Mouse (Mus musculus) midbrain, embryonic 10.5 days (tissue): Measurements from ENCODE around the gene Plekhf1. TPM values are rescaled to one million over a fixed set of nuclear protein-coding genes. Genes with fewer than 3 reads are reported as not detected.

Source experiments
- DNase-seq: peaks from one replicate; pipeline ENCODE4 v3.0.0-alpha.2; 2017; ENCODE audit warnings: low spot score
- H3K27ac ChIP-seq: fragments of 300-500 bp; sonication (generic); replicated peaks from 2 replicates; pipeline ENCODE4 v1.5.1; 2016; ENCODE audit warnings: mild to moderate bottlenecking
- H3K27me3 ChIP-seq: fragments of 300-500 bp; sonication (generic); 2 replicates; pipeline ENCODE4 v1.6.1; 2016; ENCODE audit warnings: low read depth, mild to moderate bottlenecking; ENCODE audit not compliant: poor library complexity, severe bottlenecking
- H3K36me3 ChIP-seq: fragments of 300-500 bp; sonication (generic); 2 replicates; pipeline ENCODE4 v1.6.1; 2016; ENCODE audit warnings: mild to moderate bottlenecking, moderate library complexity
- H3K4me1 ChIP-seq: fragments of 300-500 bp; sonication (generic); 2 replicates; pipeline ENCODE4 v1.6.1; 2016
- H3K4me3 ChIP-seq: fragments of 300-500 bp; sonication (generic); 2 replicates; pipeline ENCODE4 v1.5.1; 2016; ENCODE audit warnings: mild to moderate bottlenecking, moderate library complexity
- H3K9me3 ChIP-seq: fragments of 300-500 bp; sonication (generic); replicated peaks from 2 replicates; pipeline ENCODE4 v1.6.1; 2016; ENCODE audit warnings: mild to moderate bottlenecking
- WGBS: fragments of 180-500 bp; shearing (Covaris S2); methylation state at CpG from one replicate; pipeline ENCODE4 v1.1.7; 2016; 5-methylcytosine and 5-hydroxymethylcytosine counted together
- polyA plus RNA-seq: library from polyadenylated mRNA; unstranded; fragments of >200 nt; fragmentation: Nextera tagmentation; extraction: Ambion mirVana; gene quantifications from 2 replicates; pipeline ENCODE4 v1.2.1, GENCODE M21; 2016

The Plekhf1 gene
- polyA plus RNA-seq, 1 experiment from 2014 or later: 2.6 TPM

DNA sequence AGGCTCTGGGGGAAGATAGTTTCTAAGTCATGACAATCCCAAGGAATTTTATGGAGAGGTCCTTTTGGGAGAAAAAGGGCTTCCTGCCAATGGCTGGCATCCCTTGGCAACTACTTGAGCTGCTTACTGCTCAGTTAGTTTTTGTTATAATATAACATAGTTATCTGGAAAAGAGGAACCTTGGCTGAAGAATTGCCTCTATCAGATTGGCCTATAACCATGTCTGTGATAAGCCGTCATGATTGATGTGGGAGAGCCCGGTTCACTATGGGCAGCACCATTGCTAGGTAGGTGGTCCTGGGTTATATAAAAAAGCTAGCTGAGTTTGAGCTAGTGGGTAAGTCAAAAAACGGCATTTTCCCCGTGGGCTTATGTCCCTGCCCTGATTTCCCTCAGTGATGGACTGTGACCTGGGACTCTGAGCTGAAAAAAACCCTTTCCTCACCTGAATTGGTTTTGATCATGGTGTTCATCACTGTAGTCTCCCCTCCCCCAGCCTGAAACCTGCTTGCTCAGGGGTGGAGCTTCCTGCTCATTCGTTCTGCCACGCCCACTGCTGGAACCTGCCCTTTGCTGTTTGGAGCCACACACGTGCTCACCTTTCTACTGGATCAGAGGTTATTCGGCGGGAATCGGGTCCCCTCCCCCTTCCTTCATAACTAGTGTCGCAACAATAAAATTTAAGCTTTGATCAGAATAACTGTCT lies 8.7 kb upstream of the Plekhf1 start:
- H3K9me3 ChIP-seq: no peaks in the 10 kb centered on the region
- H3K27ac ChIP-seq: no peak overlapping the region
- no peak for DNase-seq
- WGBS: 55% methylated on average over 11 of the region's 11 CpGs
- H3K4me3 ChIP-seq: no peak overlapping the region
- no peaks in the 10 kb centered on the region for H3K4me1 ChIP-seq
- H3K27me3 ChIP-seq: no peaks in the 10 kb centered on the region
- H3K36me3 ChIP-seq: no peaks in the 10 kb centered on the region

DNA sequence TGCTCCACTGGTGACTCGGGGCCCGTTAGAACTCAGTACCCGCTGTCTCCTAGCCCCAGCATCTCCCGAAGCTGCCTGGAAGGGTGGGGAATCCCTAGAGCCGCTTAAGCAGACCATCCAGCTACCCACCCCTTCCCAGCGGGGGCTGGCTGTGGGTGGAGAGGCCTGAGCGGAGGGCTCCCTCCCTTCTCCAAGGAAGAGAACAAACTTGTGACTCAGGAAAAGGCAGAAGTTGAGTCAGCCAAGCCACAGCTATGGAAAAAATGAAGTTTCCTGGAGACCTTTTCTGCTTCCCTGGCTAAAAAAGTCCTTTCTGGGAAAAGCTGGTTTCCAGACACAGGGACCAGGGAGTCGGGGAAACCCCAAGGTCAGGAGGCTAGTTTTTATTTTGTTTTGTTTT lies 2.5 kb upstream of the Plekhf1 start:
- Histone ChIP-seq H3K9me3 (no peaks in the 10 kb centered on the region), H3K4me1 (peaks cover 21% of the 10 kb centered on the region), H3K36me3 (no peaks in the 10 kb centered on the region), H3K27ac (no peak overlapping the region), H3K27me3 (peaks cover 27% of the 10 kb centered on the region), H3K4me3 (no peak overlapping the region)
- DNase-seq: no peak
- 19% methylated on average over 8 of the region's 8 CpGs for WGBS

DNA sequence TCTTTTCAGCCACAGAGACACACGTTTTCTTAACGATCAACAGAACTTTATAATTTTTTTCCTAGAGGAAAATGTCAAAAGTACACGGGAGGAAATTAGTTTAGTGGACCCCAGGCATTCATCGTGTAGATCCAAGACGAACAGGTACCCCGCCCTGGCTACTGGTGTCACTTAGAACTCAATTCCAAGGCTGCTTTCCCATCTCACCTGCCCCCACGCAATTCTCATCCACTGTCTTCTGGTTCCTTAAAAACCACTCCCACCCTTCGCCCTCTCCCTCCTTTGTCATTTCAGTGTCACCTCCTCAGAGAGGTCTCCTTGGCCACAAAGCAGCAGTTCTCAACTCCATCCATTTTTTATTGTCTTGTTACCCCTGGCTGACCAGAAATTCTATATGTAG lies 513 bp upstream of the Plekhf1 start:
- Histone ChIP-seq H3K9me3 (no peaks in the 10 kb centered on the region), H3K27me3 (peaks cover 27% of the 10 kb centered on the region), H3K36me3 (no peaks in the 10 kb centered on the region), H3K4me1 (peaks cover 21% of the 10 kb centered on the region), H3K27ac (peak overlapping the region; percentile 79; the same call in 1 of the 2 replicates), H3K4me3 (peak overlapping the region; percentile 70)
- 18% methylated on average over 8 of the region's 8 CpGs for WGBS
- DNase-seq: no peak

DNA sequence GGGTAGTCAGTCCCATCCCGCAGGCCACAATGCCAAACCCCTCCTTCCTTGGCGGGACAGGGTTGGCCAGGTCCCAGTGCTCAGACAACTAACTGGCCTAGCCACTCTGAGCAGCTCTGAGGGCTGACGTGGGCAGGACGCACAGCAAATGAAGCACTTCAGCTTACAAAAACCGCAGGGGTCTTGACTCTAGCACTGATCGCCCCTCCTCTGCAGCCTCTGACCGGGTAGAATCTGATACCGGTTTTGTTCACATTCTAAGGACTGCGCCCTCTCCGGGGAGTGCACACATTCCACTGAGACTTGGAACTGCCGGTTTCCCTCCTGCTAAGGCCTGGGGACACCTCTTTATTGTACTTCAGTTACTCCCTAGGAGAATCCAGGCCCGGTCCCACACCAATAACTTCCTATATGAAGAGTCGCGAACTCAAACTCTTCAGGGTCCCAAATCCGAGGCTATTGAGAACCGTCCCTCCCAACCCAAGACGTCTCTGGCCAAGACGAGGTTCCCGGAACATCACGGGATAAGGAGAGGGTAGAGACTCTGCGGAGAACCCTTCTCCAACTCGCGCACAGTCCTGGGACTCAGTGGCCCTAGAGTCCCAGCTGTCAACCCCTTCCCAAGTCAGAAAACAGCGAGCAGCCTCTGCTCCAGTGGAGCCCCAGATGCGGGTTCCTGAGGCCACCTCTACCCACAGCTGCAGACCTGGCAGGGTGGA lies 476 bp downstream of the Plekhf1 start:
- peaks cover 21% of the 10 kb centered on the region for H3K4me1 ChIP-seq
- under 1% methylated on average over 25 of the region's 25 CpGs for WGBS
- peak overlapping the region; percentile 70 for H3K4me3 ChIP-seq
- H3K36me3 ChIP-seq: no peaks in the 10 kb centered on the region
- peak; percentile 64 for DNase-seq
- no peaks in the 10 kb centered on the region for H3K9me3 ChIP-seq
- H3K27me3 ChIP-seq: peaks cover 27% of the 10 kb centered on the region
- H3K27ac ChIP-seq: peak overlapping the region; percentile 79

DNA sequence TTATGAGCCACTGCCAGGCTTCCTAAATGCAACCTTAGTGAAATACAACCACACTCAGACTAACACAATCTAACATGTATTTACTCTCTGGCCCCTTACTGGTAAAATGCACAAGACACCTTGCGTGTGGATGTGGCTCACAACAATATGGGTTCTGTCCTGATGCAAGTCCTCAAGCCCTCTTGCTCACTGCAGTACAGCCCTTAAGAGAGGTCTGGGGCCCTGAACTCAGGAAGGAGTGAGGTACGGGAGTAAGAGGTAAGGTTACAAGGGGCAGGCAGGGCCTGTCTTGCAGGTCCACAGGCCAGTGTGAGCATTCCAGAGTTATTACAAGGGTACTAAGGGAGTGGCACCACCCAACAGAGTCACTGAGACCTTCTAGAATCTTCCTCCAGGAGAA lies 1.6 kb downstream of the Plekhf1 start:
- Histone ChIP-seq H3K27me3 (peaks cover 27% of the 10 kb centered on the region), H3K36me3 (peaks cover 5% of the 10 kb centered on the region; the same call in 1 of the 2 replicates), H3K9me3 (no peaks in the 10 kb centered on the region), H3K4me1 (peaks cover 21% of the 10 kb centered on the region), H3K27ac (no peak overlapping the region), H3K4me3 (no peak overlapping the region)
- no peak for DNase-seq
- WGBS: 86% methylated on average over 2 of the region's 2 CpGs

DNA sequence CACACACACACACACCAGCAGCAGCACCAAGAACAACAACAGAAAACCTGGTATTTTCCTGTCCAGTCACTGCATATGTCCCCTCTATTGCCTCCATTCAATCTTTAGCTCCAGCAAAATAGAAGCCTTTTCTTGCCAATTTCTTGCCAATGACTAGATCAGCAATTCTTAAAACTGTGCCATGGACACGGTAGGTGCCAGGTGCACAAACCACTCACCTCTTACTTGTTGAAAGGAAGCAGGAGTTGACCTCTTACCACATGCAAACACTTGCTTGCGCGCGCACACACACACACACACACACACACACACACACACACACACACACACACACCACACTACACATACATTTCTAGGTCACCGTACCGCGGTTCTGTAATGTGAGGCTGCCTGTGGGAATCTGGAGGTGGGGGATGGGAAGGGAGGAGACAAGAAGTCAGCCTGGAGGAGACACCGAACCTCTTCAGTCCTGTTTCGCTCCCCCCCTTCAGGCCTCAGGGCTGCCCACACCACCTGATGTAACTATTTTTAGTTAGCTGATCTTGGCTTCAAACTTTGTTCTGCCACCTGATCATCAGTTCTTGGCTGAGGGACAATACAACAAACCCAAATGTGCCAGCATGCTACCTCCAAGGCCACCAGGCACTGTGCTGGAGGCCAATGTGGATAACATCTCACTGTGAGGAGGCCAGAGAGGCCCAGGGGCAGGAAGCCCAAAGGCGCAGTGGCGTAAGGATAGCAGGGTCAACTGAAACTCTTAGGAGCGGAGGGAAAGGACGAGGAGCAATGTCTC lies 3.0 kb downstream of the Plekhf1 start:
- Histone ChIP-seq H3K36me3 (peaks cover 11% of the 10 kb centered on the region; the same call in 1 of the 2 replicates), H3K4me1 (peaks cover 21% of the 10 kb centered on the region), H3K9me3 (no peaks in the 10 kb centered on the region), H3K27me3 (peaks cover 15% of the 10 kb centered on the region), H3K27ac (no peak overlapping the region), H3K4me3 (no peak overlapping the region)
- DNase-seq: no peak
- WGBS: 89% methylated on average over 13 of the region's 13 CpGs

DNA sequence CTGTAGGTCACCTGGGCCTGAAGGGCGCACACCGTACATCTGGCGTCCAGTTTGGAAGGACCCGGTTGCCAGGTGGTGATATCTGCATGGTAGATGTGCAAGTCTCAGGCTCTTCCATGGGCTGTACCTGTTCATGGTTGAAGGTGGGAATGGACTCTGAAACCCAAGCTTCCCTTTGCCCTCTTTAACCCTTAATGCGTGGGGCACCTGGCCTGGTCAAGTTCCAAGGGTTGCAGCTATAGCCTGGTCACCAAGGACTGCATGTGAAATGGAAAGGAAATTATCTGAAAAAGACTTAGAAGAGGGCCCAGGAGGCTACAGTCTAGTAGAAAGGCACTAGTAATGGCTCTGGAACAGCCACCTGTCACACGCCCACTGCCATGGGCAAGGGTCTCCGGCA lies 7.0 kb downstream of the Plekhf1 start:
- H3K9me3 ChIP-seq: no peaks in the 10 kb centered on the region
- H3K36me3 ChIP-seq: peaks cover 11% of the 10 kb centered on the region; the same call in 1 of the 2 replicates
- no peaks in the 10 kb centered on the region for H3K27me3 ChIP-seq
- H3K4me3 ChIP-seq: no peak overlapping the region
- no peak overlapping the region for H3K27ac ChIP-seq
- no peaks in the 10 kb centered on the region for H3K4me1 ChIP-seq
- DNase-seq: no peak
- 96% methylated on average over 7 of the region's 7 CpGs for WGBS

DNA sequence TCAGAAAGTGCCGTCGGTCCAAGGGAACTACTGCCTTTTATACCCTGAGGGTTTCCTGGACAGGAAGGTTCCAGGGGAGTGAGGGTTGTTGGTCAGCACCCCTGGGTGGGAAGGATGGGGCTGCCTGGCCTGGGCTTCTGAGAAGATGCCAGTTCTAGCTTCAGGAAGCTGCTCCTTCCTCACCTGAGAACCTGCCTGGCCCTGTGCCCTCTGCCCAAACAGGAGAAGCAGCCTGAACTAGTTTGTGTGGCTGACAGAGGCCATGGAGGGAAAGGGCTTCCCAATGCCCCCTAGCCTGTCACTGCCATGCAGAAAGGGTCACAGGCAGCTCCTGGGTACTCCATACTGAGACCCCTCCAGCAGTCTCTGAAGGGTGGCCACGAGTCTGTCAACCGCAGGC lies 8.3 kb downstream of the Plekhf1 start:
- WGBS: 90% methylated on average over 4 of the region's 4 CpGs
- no peak overlapping the region for H3K27ac ChIP-seq
- H3K9me3 ChIP-seq: no peaks in the 10 kb centered on the region
- DNase-seq: no peak
- no peaks in the 10 kb centered on the region for H3K4me1 ChIP-seq
- no peak overlapping the region for H3K4me3 ChIP-seq
- peaks cover 11% of the 10 kb centered on the region; the same call in 1 of the 2 replicates for H3K36me3 ChIP-seq
- H3K27me3 ChIP-seq: no peaks in the 10 kb centered on the region

DNA sequence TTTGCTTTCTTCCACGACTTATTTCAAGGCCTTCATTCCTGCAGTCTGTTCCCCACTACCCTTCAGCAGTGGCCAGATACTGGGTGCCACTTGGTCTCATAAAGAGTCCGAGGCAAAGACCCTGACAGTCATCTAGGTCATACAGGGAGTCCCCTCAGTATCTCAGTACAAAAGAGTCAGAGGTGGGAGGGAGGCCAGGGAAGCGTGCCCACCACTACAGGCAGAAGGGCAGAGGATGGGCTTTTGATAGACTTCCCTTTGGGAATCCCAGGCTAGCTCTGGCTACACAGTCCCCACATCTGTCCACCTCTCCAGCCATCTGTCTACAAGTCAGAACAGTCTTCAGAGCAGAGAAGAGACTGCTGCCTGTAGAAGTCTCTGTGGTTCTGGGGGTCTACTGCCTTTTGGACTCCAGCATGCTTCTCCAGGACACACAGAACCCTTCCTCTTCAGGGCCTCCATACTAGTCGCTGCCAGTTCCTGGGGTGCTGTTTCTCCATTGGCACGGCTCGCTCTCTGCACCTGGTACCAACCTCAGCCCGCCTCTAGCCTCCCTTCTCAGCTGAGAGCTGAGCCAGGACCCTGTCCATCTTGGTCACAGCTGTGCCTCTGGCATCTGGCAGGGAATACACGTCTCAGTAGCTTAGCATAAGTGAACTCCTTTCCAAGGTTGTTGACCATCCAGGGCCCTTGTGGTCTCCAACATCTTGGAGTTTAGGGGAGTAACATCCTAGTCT lies 9.0 kb downstream of the Plekhf1 start:
- WGBS: 78% methylated on average over 8 of the region's 8 CpGs
- H3K36me3 ChIP-seq: peaks cover 11% of the 10 kb centered on the region; the same call in 1 of the 2 replicates
- no peaks in the 10 kb centered on the region for H3K4me1 ChIP-seq
- no peaks in the 10 kb centered on the region for H3K27me3 ChIP-seq
- DNase-seq: no peak
- no peak overlapping the region for H3K4me3 ChIP-seq
- no peaks in the 10 kb centered on the region for H3K9me3 ChIP-seq
- no peak overlapping the region for H3K27ac ChIP-seq

DNA sequence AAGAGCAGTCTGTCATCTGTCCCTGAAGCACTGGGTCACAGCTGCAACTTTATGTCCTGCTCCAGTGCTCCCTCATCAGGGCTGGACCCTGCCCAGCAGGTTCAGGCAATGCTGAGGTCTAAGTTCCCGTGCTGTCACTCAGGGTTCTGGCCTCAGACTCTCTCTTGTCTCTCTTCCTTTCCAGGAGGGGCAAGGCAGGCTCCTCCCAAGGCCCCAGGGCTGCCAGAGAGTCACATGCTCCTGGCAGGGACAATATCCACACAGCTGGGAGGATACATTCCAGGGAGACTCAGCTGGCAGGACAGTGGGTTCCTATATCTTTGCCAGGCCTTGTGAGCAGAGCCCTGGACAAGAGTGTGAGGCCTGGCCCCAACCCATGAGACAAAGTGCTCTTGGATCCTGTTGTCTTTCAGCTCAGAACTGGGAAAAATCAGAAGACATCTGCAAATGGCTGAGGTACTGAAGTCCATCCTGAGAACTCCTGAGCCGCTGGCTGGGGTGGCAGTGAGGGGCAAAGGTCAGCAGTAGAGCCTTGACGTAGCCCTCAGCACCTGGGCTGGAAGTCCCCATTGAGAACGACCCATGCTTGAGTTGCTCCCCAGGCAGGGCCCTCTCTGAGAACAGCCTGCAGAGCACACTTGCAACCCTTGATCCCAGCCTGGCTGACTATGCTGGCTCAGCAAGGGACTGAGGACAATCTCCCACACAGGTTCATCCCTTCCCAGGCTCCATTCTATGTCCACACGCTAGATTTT lies 10.2 kb downstream of the Plekhf1 start:
- Histone ChIP-seq H3K27ac (no peak overlapping the region), H3K27me3 (no peaks in the 10 kb centered on the region), H3K36me3 (peaks cover 11% of the 10 kb centered on the region; the same call in 1 of the 2 replicates), H3K4me3 (no peak overlapping the region), H3K9me3 (no peaks in the 10 kb centered on the region), H3K4me1 (no peaks in the 10 kb centered on the region)
- WGBS: 65% methylated on average over 5 of the region's 5 CpGs
- DNase-seq: no peak

DNA sequence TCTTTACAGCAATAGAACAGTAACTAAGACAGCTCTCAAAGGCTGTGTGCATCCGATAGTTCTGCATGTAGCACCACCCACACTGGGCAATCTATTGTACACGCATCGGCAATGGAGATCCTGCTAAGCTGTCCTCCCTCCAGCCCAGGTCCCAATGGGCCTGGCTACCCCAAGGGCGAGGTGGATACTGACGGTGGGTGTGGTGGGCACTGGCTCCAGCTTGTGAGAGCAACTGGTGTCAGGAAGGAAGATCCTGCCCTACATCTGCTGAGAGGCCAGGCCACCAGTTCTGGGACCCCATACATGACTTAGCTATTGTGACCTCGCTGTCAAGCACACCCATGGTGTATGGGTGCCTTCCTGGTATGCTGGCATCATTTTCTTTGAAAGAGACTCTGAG lies 12.1 kb downstream of the Plekhf1 start:
- DNase-seq: no peak
- Histone ChIP-seq H3K27me3 (no peaks in the 10 kb centered on the region), H3K4me3 (no peak overlapping the region), H3K4me1 (no peaks in the 10 kb centered on the region), H3K27ac (no peak overlapping the region), H3K9me3 (no peaks in the 10 kb centered on the region), H3K36me3 (0 out of 2 replicates have a peak, but pooled peaks cover 3% of the 10 kb centered on the region)
- WGBS: 90% methylated on average over 6 of the region's 6 CpGs

DNA sequence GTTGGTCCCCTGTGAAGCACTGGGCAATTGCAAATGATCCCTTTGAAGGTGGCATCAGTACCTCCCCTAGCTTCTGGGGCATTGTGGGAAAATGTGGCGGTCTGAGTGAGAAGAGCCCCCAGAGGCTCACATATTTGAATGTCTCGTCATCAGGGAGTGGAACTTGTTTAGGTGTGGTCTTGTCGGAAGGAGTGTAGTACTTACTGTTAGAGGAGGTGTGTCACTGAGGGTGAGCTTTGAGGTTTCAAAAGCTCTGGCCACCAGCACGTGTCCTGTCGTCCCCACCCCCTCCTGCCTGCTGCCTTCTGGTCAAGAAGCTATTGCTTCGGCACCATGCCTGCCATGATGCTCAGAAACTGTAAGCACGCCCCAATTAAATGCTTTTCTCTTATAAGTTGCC lies 12.5 kb downstream of the Plekhf1 start:
- no peak for DNase-seq
- no peak overlapping the region for H3K4me3 ChIP-seq
- H3K36me3 ChIP-seq: no peaks in the 10 kb centered on the region
- H3K4me1 ChIP-seq: no peaks in the 10 kb centered on the region
- H3K27ac ChIP-seq: no peak overlapping the region
- H3K27me3 ChIP-seq: no peaks in the 10 kb centered on the region
- no peaks in the 10 kb centered on the region for H3K9me3 ChIP-seq
- 78% methylated on average over 7 of the region's 7 CpGs for WGBS
